Mouse (Mus musculus): ENCODE measurements at regions not wholly inside any gene's neighbourhood (a gene's known extent, or its start where the extent isn't known, plus 50 kb on each side); places are given as distances from the start of the nearest gene placed in this dataset.
A peak's percentile ranks its signal among the peaks of the same experiment; 100 is the strongest.

DNA sequence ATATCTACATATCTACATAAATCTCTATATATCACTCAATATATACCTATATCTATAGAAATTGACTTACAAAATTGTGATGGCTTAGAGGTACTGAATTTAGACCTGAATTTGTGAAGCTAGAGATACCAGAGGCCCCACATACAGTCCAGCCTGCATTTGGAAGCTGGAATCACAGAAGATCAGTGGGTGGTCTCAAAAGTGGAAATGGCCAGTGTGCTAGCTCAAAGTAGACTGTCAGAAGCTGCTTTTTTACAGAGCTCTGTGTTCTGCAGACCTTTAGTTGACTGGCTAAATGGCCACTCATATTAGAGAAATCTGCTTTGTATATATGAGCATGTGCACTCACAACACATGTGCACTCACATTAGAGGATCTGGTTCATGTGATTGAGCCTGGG, 376.9 kb upstream of the Plxna2 start:
- no peak for DNase-seq (ENCODE audit: low read depth)
- TF ChIP-seq POLR2A (IDR thresholded peaks at IDR 0.05; ENCODE audit: borderline replicate concordance, extremely low read depth, insufficient read depth, insufficient read length, poor library complexity, severe bottlenecking), result no peak
- no peak for TF ChIP-seq CTCF (IDR thresholded peaks at IDR 0.05; ENCODE audit: borderline replicate concordance, extremely low read depth, insufficient read depth, insufficient read length)

DNA sequence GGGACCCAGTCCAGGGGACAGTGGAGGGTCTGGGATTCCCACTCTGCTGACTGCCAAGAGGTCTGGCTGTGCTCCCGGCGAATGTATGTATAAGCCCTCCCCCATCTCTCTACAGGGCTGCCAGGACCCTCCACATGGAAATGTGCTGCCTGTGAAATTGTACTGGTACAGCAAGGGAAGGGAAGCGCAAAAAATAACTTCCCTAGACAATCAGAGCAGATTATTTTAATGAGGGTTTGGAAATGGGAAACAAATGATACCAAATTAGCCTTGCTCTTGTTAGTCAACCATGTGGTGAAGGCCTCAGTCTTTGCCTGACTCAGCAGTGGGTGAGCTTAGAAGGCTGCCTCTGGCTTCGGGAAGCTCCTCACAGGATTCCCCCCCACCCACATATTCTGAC, 386.8 kb upstream of the Plxna2 start:
- TF ChIP-seq CTCF (IDR thresholded peaks at IDR 0.05; ENCODE audit: borderline replicate concordance, extremely low read depth, insufficient read depth, insufficient read length) (no peak), POLR2A (IDR thresholded peaks at IDR 0.05; ENCODE audit: borderline replicate concordance, extremely low read depth, insufficient read depth, insufficient read length, poor library complexity, severe bottlenecking) (no peak)
- DNase-seq (ENCODE audit: low read depth), result peak; percentile 96

DNA sequence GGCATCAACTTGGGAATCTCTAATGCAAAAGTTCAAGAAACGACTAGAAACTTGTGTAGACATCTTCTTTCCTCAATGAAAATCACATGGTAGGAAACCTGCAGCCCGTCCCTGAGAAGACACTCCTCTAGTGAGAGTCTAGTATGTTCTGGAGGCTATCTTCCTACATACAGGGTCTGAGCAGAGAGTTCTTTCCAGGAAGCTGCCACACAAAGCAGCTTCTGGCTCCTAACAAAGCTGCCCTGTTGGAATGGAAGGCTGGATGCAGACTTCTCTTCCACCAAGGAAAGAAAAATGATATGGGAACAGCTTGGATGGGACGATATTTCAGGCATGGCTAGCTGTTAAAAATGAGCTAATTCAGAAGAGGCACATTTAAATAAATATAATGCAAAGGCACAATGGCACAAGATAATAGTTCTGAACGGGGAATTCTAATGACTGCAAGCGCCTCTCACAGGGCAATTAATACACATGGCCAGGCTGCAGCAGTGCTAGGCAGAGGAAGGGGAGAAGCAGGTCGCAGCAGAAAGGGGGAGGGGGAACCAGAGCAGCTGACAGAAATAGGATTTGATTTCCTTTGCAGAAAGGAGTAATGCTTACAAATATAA, 391.4 kb upstream of the Plxna2 start:
- TF ChIP-seq POLR2A (IDR thresholded peaks at IDR 0.05; ENCODE audit: borderline replicate concordance, extremely low read depth, insufficient read depth, insufficient read length, poor library complexity, severe bottlenecking) (no peak), CTCF (IDR thresholded peaks at IDR 0.05; ENCODE audit: borderline replicate concordance, extremely low read depth, insufficient read depth, insufficient read length) (no peak)
- peak; percentile 94 for DNase-seq (ENCODE audit: low read depth)

DNA sequence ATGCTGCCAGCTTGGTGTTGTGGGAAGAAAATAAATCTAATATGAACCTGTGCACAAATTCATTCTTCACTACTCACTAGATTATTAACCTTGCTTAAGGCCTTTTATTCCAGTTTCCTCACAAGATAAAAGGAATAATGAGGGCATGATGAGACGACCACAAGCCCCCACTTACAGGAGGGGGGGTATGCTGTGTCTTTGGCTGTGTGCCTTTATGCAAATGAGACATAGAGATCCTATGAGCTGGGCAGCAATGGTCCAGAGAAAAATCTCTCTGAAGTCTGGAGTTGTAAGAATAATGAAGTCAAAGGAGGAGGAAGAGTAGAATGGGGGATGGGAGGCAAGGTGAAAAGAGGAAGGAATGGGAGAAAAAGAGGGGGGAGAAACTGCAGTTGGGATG, 392.2 kb upstream of the Plxna2 start:
- TF ChIP-seq POLR2A (IDR thresholded peaks at IDR 0.05; ENCODE audit: borderline replicate concordance, extremely low read depth, insufficient read depth, insufficient read length, poor library complexity, severe bottlenecking), result no peak
- TF ChIP-seq CTCF (IDR thresholded peaks at IDR 0.05; ENCODE audit: borderline replicate concordance, extremely low read depth, insufficient read depth, insufficient read length), result no peak
- DNase-seq (ENCODE audit: low read depth), result peak; percentile 77

DNA sequence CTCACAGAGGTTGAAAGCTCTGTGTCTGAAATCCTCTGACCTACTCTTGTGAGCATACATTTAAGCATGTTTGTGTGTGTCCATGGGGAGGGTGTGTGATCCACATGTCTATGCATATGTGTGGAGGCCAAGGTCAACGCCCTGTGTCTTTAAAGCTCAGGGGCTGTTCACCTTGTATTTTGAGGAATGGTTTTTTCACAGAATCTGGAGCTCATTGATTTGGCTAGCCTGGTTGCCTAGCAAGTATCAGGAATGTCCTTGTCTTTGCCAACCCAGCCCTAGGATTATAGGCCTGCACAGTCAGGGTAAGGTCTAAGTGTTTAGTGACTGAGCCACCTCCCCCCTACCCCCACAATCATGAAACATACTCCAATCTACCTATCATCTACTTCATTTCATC, 394.0 kb upstream of the Plxna2 start:
- DNase-seq (ENCODE audit: low read depth), result peak; percentile 55
- TF ChIP-seq CTCF (IDR thresholded peaks at IDR 0.05; ENCODE audit: borderline replicate concordance, extremely low read depth, insufficient read depth, insufficient read length), result no peak
- no peak for TF ChIP-seq POLR2A (IDR thresholded peaks at IDR 0.05; ENCODE audit: borderline replicate concordance, extremely low read depth, insufficient read depth, insufficient read length, poor library complexity, severe bottlenecking)

DNA sequence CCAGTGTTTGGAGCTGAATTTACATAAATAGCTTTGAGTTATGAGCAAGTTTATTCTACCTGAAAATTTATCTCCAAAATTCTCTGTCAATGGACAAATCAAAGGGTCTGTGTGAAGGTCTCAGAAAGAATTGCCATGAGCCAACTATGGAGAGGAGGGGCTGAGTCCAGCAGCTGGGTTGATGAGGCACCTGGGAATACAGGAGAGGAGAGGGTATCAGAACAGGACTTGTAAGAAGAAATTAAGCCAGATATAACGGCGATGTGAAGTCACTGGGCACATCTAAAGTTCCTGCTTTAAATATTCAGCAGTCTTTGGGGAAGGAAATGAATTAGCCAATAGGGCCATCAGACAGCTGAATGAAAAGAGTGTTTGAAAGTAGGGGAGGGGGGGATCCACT, 394.4 kb upstream of the Plxna2 start:
- no peak for TF ChIP-seq CTCF (IDR thresholded peaks at IDR 0.05; ENCODE audit: borderline replicate concordance, extremely low read depth, insufficient read depth, insufficient read length)
- no peak for TF ChIP-seq POLR2A (IDR thresholded peaks at IDR 0.05; ENCODE audit: borderline replicate concordance, extremely low read depth, insufficient read depth, insufficient read length, poor library complexity, severe bottlenecking)
- DNase-seq (ENCODE audit: low read depth), result no peak

DNA sequence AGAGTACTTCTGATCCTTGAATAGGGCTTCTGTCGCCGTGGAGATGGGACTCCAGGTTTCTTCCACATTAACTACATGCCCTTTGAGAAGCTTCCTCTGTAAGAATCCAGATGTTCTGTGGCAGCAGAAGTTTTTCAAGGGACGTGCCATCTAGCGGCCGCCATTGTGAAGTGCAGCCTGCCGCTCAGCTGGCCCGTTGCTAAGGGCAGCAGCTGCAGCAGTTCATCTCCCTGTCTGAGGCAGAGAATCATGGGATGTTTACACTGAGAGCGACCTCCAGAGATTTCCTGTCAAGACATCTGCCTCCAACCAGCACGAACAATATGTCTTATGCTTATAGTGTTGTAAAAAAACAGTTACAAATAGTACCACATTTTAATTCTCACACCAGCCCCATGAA, 395.0 kb upstream of the Plxna2 start:
- DNase-seq (ENCODE audit: low read depth), result peak; percentile 93
- TF ChIP-seq POLR2A (IDR thresholded peaks at IDR 0.05; ENCODE audit: borderline replicate concordance, extremely low read depth, insufficient read depth, insufficient read length, poor library complexity, severe bottlenecking), result no peak
- TF ChIP-seq CTCF (IDR thresholded peaks at IDR 0.05; ENCODE audit: borderline replicate concordance, extremely low read depth, insufficient read depth, insufficient read length), result peak; percentile 95

DNA sequence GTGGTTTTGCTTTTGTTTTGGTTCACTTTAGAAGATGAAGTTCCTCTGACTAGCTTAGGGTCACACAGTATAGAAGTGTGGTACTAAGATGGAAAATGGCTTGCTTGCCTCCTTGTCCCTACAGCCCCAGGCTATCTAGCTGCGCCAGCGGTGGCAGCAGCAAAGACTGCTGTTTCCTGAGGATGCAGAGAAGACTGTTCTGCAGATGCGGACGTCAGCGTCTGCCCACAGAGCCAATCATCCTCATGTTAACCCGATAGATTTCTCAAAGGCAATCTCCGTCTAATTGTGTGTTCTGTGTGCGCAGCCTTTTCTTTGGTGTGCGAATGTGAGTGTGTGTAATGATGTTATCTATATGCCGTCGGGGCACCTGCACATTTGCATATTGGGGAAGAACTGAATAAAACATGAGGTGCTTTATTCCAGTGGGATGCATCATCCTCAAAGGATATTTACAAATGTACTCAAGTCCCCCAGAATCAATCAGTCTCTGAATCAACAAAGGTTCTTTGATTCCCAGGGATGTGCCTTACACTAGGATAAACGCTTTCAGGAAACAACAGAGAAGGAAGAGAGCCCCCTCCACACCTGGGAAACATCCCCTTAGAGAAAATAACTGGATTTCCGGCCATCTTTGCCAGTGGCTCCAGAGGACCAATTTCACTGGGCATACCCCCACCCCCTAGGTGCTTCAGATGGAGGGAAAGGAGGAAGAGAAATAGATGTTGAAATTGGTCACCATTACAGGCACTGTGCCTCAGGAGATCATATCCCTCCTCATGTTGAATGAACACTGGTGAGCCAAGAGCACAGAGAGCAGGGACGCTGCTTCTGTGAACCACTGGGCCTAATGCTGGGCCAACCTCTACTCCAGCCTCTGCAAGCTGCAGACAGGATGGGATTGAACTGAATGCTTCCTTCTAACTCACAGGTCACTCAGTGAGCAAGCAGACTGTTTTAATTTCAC, 409.7 kb upstream of the Plxna2 start:
- peak; percentile 89 for DNase-seq (ENCODE audit: low read depth)
- TF ChIP-seq POLR2A (IDR thresholded peaks at IDR 0.05; ENCODE audit: borderline replicate concordance, extremely low read depth, insufficient read depth, insufficient read length, poor library complexity, severe bottlenecking) (no peak), CTCF (IDR thresholded peaks at IDR 0.05; ENCODE audit: borderline replicate concordance, extremely low read depth, insufficient read depth, insufficient read length) (no peak)

DNA sequence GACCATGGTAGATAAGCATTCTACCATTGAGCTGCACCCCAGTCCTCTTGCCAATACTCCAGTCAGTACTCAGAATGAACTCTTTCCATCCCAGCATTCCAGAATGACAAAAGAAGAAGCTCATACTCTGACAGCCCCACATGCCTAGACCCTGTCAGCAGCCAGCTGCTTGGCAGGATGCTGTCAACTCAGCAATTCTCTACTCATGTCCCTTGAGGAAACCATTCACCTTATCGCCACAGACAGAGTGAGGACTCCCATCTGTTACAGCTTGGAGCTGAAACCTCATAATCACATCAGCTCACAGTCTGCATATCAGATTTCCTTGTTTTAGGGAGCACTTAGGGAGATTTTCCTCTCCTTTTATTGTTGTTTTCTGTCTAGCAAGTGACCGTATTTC, 420.5 kb upstream of the Plxna2 start:
- TF ChIP-seq CTCF (IDR thresholded peaks at IDR 0.05; ENCODE audit: borderline replicate concordance, extremely low read depth, insufficient read depth, insufficient read length), result no peak
- TF ChIP-seq POLR2A (IDR thresholded peaks at IDR 0.05; ENCODE audit: borderline replicate concordance, extremely low read depth, insufficient read depth, insufficient read length, poor library complexity, severe bottlenecking), result no peak
- DNase-seq (ENCODE audit: low read depth), result peak; percentile 31

DNA sequence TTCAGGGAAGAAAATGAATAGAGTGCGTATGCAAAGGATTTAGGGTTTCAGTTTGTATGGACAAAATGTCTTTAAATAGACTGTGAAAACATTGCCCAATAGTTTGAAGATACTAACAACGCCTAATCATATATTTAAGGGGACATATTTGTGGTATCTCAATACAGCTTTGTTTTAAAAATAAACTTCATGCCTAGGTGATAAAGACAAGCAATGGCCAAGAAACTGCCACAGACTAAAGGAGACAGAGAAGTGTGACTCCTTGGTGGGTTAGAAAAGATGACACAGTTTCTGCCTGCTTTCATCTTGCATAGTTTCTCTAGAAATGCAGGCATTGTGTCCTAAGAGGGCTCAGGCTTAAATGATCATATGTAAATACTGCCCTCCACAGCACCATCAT, 435.7 kb upstream of the Plxna2 start:
- TF ChIP-seq POLR2A (IDR thresholded peaks at IDR 0.05; ENCODE audit: borderline replicate concordance, extremely low read depth, insufficient read depth, insufficient read length, poor library complexity, severe bottlenecking), result no peak
- no peak for TF ChIP-seq CTCF (IDR thresholded peaks at IDR 0.05; ENCODE audit: borderline replicate concordance, extremely low read depth, insufficient read depth, insufficient read length)
- no peak for DNase-seq (ENCODE audit: low read depth)

DNA sequence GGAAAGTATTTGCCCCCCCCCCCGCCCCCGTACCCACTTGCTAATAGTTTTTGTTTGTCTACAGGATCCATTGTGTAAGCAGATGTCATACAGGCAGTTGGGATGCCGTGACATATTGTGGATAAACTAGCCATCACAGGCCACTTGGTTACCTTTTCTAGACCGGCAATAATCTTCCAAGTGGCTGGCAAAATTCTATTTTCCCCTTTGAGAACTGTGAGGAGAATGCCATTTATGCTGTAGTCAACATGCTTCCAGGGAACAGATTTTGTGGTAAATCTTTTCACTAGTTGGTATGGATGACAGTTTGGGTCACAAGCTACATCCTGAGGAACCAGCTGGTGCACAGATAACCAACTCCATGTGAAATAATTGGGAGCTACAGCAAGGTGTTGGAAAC, 456.5 kb upstream of the Plxna2 start:
- DNase-seq (ENCODE audit: low read depth), result no peak

More for the DNA sequence above, 456.5 kb upstream of the Plxna2 start:
- no peak for TF ChIP-seq POLR2A (IDR thresholded peaks at IDR 0.05; ENCODE audit: borderline replicate concordance, extremely low read depth, insufficient read depth, insufficient read length, poor library complexity, severe bottlenecking)
